Mouse (Mus musculus) heart, adult 9 months (tissue): ENCODE measurements around the gene Hoxc10.

Source experiments
- DNase-seq, 2 experiments: peaks; one replicate each; pipeline ENCODE4 v3.0.0; 2022; ENCODE audit warnings: low spot score in 2 of 2

Hoxc10 gene

GRCm38 (mm10) chr15:102945185-102946077, 21.2 kb upstream of the Hoxc10 start:
- DNase-seq = no peak

GRCm38 (mm10) chr15:102947276-102947675, 19.3 kb upstream of the Hoxc10 start:
- no peak for DNase-seq

GRCm38 (mm10) chr15:102948842-102949241, 17.8 kb upstream of the Hoxc10 start:
- no peak for DNase-seq

GRCm38 (mm10) chr15:102949696-102950095, 16.9 kb upstream of the Hoxc10 start:
- no peak for DNase-seq

GRCm38 (mm10) chr15:102950877-102951276, 15.7 kb upstream of the Hoxc10 start:
- no peak for DNase-seq

- no peak for DNase-seq
Measured at GRCm38 (mm10) chr15:102953561-102953960, 13.0 kb upstream of the Hoxc10 start.

GRCm38 (mm10) chr15:102954192-102955006, 12.2 kb upstream of the Hoxc10 start, which contains the start of gene Hoxc11:
Gene Hoxc11 (plus strand): TSS chr15:102954427.
- no peak for DNase-seq

GRCm38 (mm10) chr15:102955007-102955382, 11.6 kb upstream of the Hoxc10 start:
- no peak for DNase-seq

GRCm38 (mm10) chr15:102955833-102956640, 10.6 kb upstream of the Hoxc10 start:
- DNase-seq = no peak

- DNase-seq = no peak
Measured at GRCm38 (mm10) chr15:102956906-102957305, 9.7 kb upstream of the Hoxc10 start.

GRCm38 (mm10) chr15:102959663-102960191, 6.9 kb upstream of the Hoxc10 start:
- DNase-seq = no peak

GRCm38 (mm10) chr15:102961728-102962127, 4.9 kb upstream of the Hoxc10 start:
- no peak for DNase-seq

GRCm38 (mm10) chr15:102962492-102962891, 4.1 kb upstream of the Hoxc10 start:
- DNase-seq = no peak

- no peak for DNase-seq
Measured at GRCm38 (mm10) chr15:102963259-102963658, 3.3 kb upstream of the Hoxc10 start.

GRCm38 (mm10) chr15:102963671-102964640, 2.6 kb upstream of the Hoxc10 start:
- peak in 1 of 2 experiments; percentile 13 for DNase-seq

GRCm38 (mm10) chr15:102965003-102965891, 1.3 kb upstream of the Hoxc10 start:
- no peak for DNase-seq

GRCm38 (mm10) chr15:102965892-102966775, 462 bp upstream of the Hoxc10 start:
- peak in 1 of 2 experiments; percentile 23 for DNase-seq

- no peak for DNase-seq
Measured at GRCm38 (mm10) chr15:102967312-102967510, 615 bp downstream of the Hoxc10 start, which contains the start of gene Hoxc5. Gene Hoxc5 (plus strand): TSS chr15:102967443.
